Mouse (Mus musculus): ENCODE results near the gene Adamtsl4. TPM values are rescaled to one million over a fixed set of nuclear protein-coding genes. Genes with fewer than 3 reads are reported as not detected.

Adamtsl4 gene
- total RNA-seq, 1 experiment from 2014 or later: 0.47 TPM

Other genes starting within 250 kb of the Adamtsl4 start
- gene Ctsk, start 188.7 kb downstream of the Adamtsl4 start, total RNA-seq (2017): 1.7 and 2.8 TPM in 2 replicates
- 904 and 941 TPM in 2 replicates for gene Ctss, start 161.1 kb downstream of the Adamtsl4 start, total RNA-seq (2017)
- gene Hormad1, start 128.2 kb downstream of the Adamtsl4 start, total RNA-seq (2017): 0.49 TPM in 1 of 2 replicates, not detected in the other
- gene Golph3l, start 99.0 kb downstream of the Adamtsl4 start, total RNA-seq (2017): 34.0 and 43.7 TPM in 2 replicates
- gene Ensa, start 62.9 kb downstream of the Adamtsl4 start, total RNA-seq (2017): 148 and 157 TPM in 2 replicates
- 1,463 and 1,559 TPM in 2 replicates for gene Mcl1, start 29.1 kb downstream of the Adamtsl4 start, total RNA-seq (2017)
- gene Ecm1, start 51.7 kb upstream of the Adamtsl4 start, total RNA-seq (2017): 3.8 and 4.5 TPM in 2 replicates
- gene Tars2, start 72.3 kb upstream of the Adamtsl4 start, total RNA-seq (2017): 35.3 and 46.3 TPM in 2 replicates
- gene Rprd2, start 130.9 kb upstream of the Adamtsl4 start, total RNA-seq (2017): 52.3 and 54.8 TPM in 2 replicates
- 56.2 and 62.6 TPM in 2 replicates for gene Prpf3, start 168.0 kb upstream of the Adamtsl4 start, total RNA-seq (2017)
- gene Mrps21, start 183.6 kb upstream of the Adamtsl4 start, total RNA-seq (2017): 155 and 192 TPM in 2 replicates
- 0.81 and 2.2 TPM in 2 replicates for gene Ciart, start 194.3 kb upstream of the Adamtsl4 start, total RNA-seq (2017)
- 63.4 and 69.2 TPM in 2 replicates for gene BC028528, start 204.1 kb upstream of the Adamtsl4 start, total RNA-seq (2017)
- 26.9 and 27.1 TPM in 2 replicates for gene Aph1a, start 206.1 kb upstream of the Adamtsl4 start, total RNA-seq (2017)
- gene Car14, start 216.8 kb upstream of the Adamtsl4 start, total RNA-seq (2017): not detected in 2 replicates
- gene Anp32e, start 241.3 kb upstream of the Adamtsl4 start, total RNA-seq (2017): 82.9 and 114 TPM in 2 replicates

Data from neutrophil, adult 5-6 weeks (primary cell).